Mouse (Mus musculus): ENCODE measurements at regions not wholly inside any gene's neighbourhood (a gene's known extent, or its start where the extent isn't known, plus 50 kb on each side); places are given as distances from the start of the nearest gene placed in this dataset.

DNA sequence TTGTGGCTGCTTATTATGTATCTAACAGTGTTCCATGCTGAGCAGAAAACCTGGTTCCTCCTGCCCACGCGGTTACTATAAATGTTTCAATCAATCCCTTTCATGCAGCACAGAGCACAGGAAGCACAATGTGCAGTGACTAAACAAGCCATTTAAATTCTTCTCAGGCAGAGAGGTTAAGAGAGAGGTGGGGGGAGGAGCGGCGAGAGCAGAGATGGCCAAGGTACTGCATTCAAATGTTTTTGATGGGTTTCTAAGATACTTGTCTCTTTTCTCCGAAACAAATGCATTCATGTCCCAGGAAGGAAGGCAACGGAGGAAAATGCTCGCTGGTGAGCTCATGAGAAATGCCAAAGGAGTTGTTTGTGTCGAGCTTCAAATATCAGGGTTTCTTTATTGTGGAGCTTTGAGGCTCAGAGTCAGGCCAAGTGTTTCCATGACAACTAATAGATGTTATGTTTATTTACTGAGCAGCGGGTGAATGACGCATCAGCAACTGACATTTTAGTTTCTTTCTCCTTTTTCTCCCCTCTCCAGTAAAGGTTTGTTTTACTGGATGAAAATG, 122.8 kb upstream of the Npvf start:
- no peak for TF ChIP-seq CTCF (IDR thresholded peaks at IDR 0.05; ENCODE audit: control insufficient read depth, insufficient read depth, low read length)
- TF ChIP-seq POLR2A (IDR thresholded peaks at IDR 0.05; ENCODE audit: borderline replicate concordance, control insufficient read depth, low read depth, low read length) = no peak

Measured in bone marrow, adult 2 months (tissue).